Mouse (Mus musculus): Measurements from ENCODE around the gene Magea5. TPM values are rescaled to one million over a fixed set of nuclear protein-coding genes. Genes with fewer than 3 reads are reported as not detected.
"Not testable (repeated sequence)": the region's sequence is repeated elsewhere in the genome, so short reads cannot be mapped to it uniquely, and the experiment has no call there.

The Magea5 gene
- not detected in 2 replicates for polyA plus RNA-seq (2016; fragmentation: Nextera tagmentation; extraction: Ambion mirVana)

DNA sequence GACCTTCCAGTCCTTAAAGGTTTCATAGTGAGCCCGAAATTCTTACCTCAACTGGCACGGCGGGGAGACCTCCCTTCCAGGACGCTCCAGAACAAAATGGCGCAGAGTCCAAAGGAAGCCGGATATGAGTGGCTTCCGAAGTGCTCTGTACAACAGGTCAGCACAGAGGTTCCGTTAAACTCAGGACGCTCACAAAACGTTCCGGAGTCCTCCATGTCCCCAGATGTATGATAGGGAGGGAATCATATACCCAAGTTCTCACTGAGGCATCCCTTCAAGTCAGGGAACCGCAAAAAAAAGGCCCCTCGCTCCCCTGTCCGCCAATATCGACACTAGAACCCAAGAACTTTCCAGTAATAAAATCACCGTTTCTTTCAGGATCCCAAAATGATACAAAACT lies at the start of gene Magea5:
Magea5 (minus strand) TSS at position 101 of the 400 bp plus-strand sequence.
- not testable (repeated sequence) for H3K4me1 ChIP-seq; H3K27me3 ChIP-seq (ENCODE audit: low read depth, poor library complexity, severe bottlenecking); H3K36me3 ChIP-seq; H3K4me3 ChIP-seq; H3K9me3 ChIP-seq (replicated peaks); H3K27ac ChIP-seq; DNase-seq (ENCODE audit: low spot score)
- WGBS = 94% methylated on average over 16 of the region's 16 CpGs

DNA sequence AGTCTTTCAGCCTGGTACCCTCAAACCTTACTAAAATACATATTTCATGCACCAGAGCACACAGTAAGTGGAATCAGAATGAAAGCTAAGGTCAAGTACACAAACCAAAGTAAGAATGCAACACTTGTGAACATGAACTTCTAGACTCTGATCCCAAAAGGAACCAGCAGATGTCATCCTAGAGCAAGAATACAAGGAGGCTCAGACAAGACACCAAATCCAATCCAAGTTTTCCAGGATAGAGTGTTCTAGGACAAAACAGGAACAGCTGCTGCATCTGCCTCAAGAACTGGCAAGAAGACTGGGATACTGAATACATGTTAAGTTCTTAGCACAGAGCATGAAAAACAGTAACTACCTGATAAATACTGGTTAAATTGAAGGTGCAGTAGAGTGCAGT lies 35.1 kb upstream of the Magea5 start:
- no peak overlapping the region for H3K27ac ChIP-seq
- H3K4me3 ChIP-seq = no peak overlapping the region
- DNase-seq (ENCODE audit: low spot score) = no peak

DNA sequence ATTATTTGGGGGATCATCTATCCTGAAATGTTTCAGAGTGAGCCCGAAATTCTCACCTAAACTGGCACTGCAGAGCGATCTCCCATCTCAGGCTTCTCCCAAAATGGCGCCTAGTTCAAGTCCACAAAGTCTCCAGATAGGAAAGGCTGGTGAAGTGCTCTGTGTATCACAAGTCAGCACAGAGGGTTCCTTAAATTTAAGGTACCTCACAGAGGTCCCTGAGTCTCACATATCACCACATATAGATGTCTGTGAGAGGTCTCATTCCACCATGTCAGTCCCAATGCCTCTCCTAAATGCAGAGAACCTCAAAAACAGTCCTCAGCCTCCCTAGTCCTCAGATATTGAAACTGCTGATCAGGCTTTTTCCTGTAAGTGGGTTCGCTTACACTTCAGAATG lies 30.6 kb upstream of the Magea5 start, which contains the start of gene Magea2:
Magea2 (minus strand) TSS at position 101 of the 400 bp plus-strand sequence.
- not testable (repeated sequence) for H3K27ac ChIP-seq; H3K4me1 ChIP-seq; DNase-seq (ENCODE audit: low spot score); H3K36me3 ChIP-seq; H3K4me3 ChIP-seq; H3K27me3 ChIP-seq (ENCODE audit: low read depth, poor library complexity, severe bottlenecking); H3K9me3 ChIP-seq (replicated peaks)
- WGBS = 79% methylated on average over 3 of the region's 4 CpGs

More for the DNA sequence above, 35.1 kb upstream of the Magea5 start:
- no peaks in the 10 kb centered on the region for H3K9me3 ChIP-seq (replicated peaks)
- H3K36me3 ChIP-seq = no peaks in the 10 kb centered on the region
- H3K4me1 ChIP-seq = no peaks in the 10 kb centered on the region
- no peaks in the 10 kb centered on the region for H3K27me3 ChIP-seq (ENCODE audit: low read depth, poor library complexity, severe bottlenecking)

DNA sequence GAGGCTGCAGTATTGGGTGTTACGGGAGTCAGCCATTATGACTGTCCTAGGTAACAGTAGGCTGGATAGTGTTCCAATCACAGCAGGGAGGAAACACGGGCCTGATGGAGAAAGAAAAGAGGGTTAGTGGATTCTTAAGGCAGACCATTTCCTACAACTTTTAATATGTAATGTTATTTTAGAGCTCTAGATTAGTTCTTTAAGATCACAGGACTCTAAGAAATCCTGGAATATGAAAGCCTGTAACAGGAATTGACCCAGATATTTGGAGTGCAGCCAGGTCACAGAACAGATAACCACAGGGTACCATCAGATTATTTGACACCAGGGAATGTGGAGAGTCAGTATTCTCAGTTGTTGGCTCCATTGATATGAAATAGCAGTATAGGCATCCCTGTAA lies 26.7 kb upstream of the Magea5 start, which contains the start of gene Magea1:
Magea1 (minus strand) TSS at position 101 of the 400 bp plus-strand sequence.
- H3K4me1 ChIP-seq; H3K4me3 ChIP-seq; H3K27ac ChIP-seq; H3K27me3 ChIP-seq (ENCODE audit: low read depth, poor library complexity, severe bottlenecking); H3K9me3 ChIP-seq (replicated peaks); DNase-seq (ENCODE audit: low spot score); H3K36me3 ChIP-seq: not testable (repeated sequence)
- 83% methylated on average over 1 of the region's 2 CpGs for WGBS

Other genes starting within 250 kb of the Magea5 start
- not detected in 2 replicates for gene Cldn34b1, start 172.9 kb downstream of the Magea5 start, polyA plus RNA-seq (2016; fragmentation: Nextera tagmentation; extraction: Ambion mirVana)
- gene Magea6, start 127.2 kb downstream of the Magea5 start, polyA plus RNA-seq (2016; fragmentation: Nextera tagmentation; extraction: Ambion mirVana) = not detected in 2 replicates
- gene Magea3, start 113.6 kb downstream of the Magea5 start, polyA plus RNA-seq (2016; fragmentation: Nextera tagmentation; extraction: Ambion mirVana) = not detected in 2 replicates
- not detected in 2 replicates for gene Magea8, start 67.3 kb downstream of the Magea5 start, polyA plus RNA-seq (2016; fragmentation: Nextera tagmentation; extraction: Ambion mirVana)
- gene Magea1, start 26.6 kb upstream of the Magea5 start, polyA plus RNA-seq (2016; fragmentation: Nextera tagmentation; extraction: Ambion mirVana) = not detected in 2 replicates
- gene Magea2, start 30.5 kb upstream of the Magea5 start, polyA plus RNA-seq (2016; fragmentation: Nextera tagmentation; extraction: Ambion mirVana) = not detected in 2 replicates
- not detected in 2 replicates for gene Cldn34b2, start 65.3 kb upstream of the Magea5 start, polyA plus RNA-seq (2016; fragmentation: Nextera tagmentation; extraction: Ambion mirVana)
- gene Sat1, start 153.3 kb upstream of the Magea5 start, polyA plus RNA-seq (2016; fragmentation: Nextera tagmentation; extraction: Ambion mirVana) = 50.8 and 58.7 TPM in 2 replicates
- gene Acot9, start 199.3 kb upstream of the Magea5 start, polyA plus RNA-seq (2016; fragmentation: Nextera tagmentation; extraction: Ambion mirVana) = 14.8 and 16.9 TPM in 2 replicates

Measured in limb, embryonic 10.5 days (tissue).